Mouse (Mus musculus) testis, postnatal 14 days (tissue): ENCODE data around the gene Utf1.

Experiments used
- DNase-seq: peaks from one replicate; pipeline ENCODE4 v3.0.0; 2021; ENCODE audit warnings: low spot score

The Utf1 gene

DNA sequence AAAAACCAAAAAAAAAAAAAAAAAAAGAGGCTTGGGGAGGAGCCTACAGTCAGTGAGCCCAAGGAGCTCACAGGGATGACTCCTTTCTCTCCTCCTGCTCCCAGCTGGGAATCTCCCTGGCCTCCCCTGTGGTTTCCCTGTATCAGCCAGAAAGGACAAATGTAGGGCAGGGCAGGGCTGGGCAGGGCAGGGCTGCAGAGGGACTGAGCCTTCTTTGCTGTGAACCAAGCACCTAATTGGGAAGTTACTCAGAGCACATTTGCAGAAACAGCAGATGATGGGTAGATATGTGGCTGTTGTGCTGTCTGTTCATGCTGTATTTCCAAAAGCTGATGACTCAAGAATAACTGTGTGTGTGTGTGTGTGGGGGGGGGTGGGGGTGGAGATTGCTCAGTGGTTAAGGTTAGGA, 29.3 kb downstream of the Utf1 start:
- no peak for DNase-seq

DNA sequence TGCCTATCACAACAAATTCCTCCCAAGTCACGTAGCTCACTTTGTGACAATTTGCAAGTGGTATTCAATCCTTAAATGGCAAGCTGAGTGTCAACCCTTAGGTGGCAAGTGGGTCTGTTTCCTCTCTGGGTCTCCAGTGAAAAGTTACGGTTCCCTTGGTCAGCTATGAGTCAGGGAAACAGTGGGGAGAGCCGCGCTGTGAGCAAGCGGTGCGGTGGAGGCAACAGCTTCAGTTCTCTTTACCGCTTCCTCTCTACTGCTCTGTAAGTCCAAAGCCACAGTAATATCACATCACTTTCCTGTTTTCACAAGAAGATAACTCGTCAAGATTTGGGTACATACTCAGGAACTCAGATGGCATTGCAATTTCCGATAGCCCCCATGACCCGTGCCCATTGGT, 30.7 kb downstream of the Utf1 start:
- DNase-seq: no peak

- no peak for DNase-seq
These were observed 31.9 kb downstream of the Utf1 start for GRCm38 (mm10) chr7:139975471-139975870.

DNA sequence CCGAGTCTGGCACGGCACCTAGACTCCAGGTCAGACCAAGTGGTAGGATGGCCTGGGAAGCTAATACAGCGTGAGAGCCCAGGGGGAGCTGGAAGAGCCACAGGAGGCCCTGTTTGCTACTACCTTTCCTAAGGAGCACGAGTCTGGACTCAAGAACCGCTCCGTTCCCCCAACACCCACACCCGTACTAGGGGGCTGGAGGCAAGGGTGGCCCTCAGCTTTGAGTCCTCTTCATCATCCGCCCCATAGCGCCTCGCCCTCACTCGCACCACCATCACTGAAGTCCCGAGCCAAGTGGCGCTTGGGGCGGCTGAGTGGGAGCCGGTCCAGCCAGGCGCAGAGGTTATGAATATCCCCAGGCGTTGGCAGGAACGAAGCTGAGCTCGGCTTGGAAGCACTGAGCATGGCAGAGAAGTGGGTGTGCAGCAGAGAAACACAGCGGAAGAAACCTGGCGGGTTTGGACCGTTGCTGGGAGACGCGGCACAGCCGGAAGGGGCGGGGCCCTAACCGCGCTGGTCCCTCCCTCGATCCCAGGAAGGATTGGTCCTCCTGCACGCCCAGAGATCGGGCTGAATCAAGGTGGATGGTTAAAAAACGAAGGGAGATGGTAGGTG, 34.8 kb downstream of the Utf1 start, which contains the start of gene 6430531B16Rik:
6430531B16Rik (minus strand) TSS at position 478 of the 615 bp plus-strand sequence.
- peak; percentile 83 for DNase-seq

- no peak for DNase-seq
These were observed 35.6 kb downstream of the Utf1 start for GRCm38 (mm10) chr7:139979011-139979719.

GRCm38 (mm10) chr7:139980778-139981177, 37.2 kb downstream of the Utf1 start:
- no peak for DNase-seq

- DNase-seq: no peak
These were observed 38.5 kb downstream of the Utf1 start for GRCm38 (mm10) chr7:139982058-139982457.

DNA sequence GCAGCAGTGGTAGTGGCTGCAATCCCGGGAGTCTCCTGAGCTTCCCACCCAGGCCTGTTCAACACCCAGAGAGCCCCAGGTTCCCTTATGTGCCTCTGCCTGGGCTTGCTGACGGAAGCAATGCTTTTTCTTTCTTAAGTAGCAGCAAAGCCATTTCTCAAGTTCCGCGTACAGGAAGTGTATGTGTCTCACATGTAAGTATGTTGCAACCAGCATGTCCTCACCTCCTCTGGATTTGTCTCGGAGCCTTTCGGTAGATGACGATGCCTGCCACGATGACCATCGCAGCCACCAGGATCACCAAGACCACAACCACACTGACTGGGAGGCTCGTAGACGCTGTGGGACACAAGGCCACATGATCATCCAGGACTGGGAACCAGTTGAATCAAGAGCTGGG, 40.9 kb downstream of the Utf1 start:
- DNase-seq: no peak

- no peak for DNase-seq
These were observed 44.7 kb downstream of the Utf1 start for GRCm38 (mm10) chr7:139988272-139988671.

DNA sequence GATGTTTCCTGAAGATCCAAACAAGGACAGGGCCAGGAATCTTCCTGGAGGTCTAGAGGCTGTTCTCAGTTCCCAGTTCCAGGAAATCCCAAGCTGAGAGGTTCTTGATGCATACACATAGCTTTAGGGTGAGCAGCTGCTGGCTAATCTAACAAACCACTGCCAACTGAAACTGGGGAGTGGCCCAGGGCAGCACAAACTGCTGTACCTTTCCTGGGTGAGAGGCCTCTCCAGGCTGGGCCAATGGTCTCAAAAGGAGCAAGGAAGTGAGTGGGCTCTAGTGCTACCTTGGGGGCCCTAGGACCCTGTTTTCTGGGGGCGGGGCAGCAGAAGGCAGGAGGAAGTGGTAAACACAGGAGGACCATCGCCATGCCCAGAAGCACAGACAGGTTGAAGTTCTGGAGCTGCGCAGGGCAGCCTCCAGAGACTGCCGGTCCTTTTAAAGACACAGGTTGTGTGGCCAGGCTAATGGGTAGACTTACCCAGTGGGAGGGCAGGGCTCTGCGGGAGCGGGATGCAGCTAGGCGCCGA, 47.3 kb downstream of the Utf1 start:
- no peak for DNase-seq

- no peak for DNase-seq
These were observed 48.8 kb downstream of the Utf1 start, which contains the start of gene Adam8 for GRCm38 (mm10) chr7:139992406-139992805. Gene Adam8, minus strand, starts transcription at chr7:139992562.

- no peak for DNase-seq
These were observed 49.9 kb downstream of the Utf1 start for GRCm38 (mm10) chr7:139993532-139993931.

DNA sequence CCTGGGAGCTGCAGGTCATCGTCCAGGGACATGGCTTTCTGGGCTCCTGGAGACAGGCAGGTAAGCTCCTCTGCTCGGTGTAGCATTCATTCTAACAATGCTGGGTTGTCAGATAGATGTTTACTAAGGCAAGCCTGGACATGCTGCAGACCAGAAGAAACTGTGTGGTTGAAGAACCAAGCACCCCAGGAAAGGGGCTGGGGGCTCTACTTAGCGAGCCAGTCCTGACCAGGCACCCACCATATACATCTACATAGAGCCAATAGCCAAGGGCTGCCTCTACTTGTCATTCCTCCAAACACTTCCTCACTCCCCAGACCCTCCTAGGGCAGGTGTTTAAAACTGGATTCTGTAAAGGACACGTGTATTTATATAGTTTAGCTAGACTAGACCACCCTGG, 50.6 kb downstream of the Utf1 start:
- DNase-seq: no peak

DNA sequence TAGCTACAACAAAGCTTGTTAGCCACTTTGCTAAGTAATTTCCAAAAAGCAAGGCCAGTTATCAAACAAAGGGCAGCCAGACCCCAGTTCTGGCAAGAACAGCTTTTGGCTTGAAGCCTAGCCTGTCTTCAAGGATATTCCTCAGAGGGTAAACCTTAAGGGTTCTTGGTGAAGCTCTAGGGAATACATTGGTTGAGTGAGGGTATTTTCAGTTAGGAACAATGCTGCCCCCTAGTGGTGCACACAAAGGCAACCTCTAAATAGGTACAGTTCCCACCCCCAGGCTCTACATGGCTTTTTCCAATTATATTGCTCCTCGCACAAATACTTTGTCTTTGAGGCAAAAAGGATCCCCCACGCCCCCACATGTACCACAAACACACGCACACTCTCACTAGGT, 51.1 kb downstream of the Utf1 start:
- peak; percentile 43 for DNase-seq
